Mouse (Mus musculus) c-Kit-positive CD71-negative TER-119-negative erythroid progenitor cells, embryonic 14.5 days (primary cell): ENCODE results near the gene Zfp865.

Experiments used
- DNase-seq: peaks from one replicate; pipeline ENCODE4 v3.0.0-alpha.2; 2013; ENCODE audit warnings: low read depth

Zfp865 gene

GRCm38 (mm10) chr7:5080815-5081214 lies 60.6 kb downstream of the Zfp865 start:
- DNase-seq, result no peak

- no peak for DNase-seq
Observed at GRCm38 (mm10) chr7:5081241-5081640, 61.1 kb downstream of the Zfp865 start.

GRCm38 (mm10) chr7:5081939-5082338 lies 61.8 kb downstream of the Zfp865 start:
- DNase-seq, result no peak

- no peak for DNase-seq
Observed at GRCm38 (mm10) chr7:5083325-5084105, 63.3 kb downstream of the Zfp865 start.

- DNase-seq, result no peak
Observed at GRCm38 (mm10) chr7:5085512-5085911, 65.3 kb downstream of the Zfp865 start.
